Mouse (Mus musculus) kidney, embryonic 16.5 days (tissue): ENCODE results near the gene Capn8. TPM values are rescaled to one million over a fixed set of nuclear protein-coding genes. Genes with fewer than 3 reads are reported as not detected.

Experiments
- ATAC-seq: fragments of 200-750 bp; cut with Nextera tagmentation; 2 replicates; pipeline ENCODE4 v1.8.0; 2017; ENCODE audit warnings: moderate TSS enrichment; ENCODE audit not compliant: low FRiP score, low TSS enrichment
- H3K27ac ChIP-seq: fragments of 300-500 bp; sonication (generic); 2 replicates; pipeline ENCODE4 v1.5.1; 2014; ENCODE audit warnings: low read length
- H3K27me3 ChIP-seq: fragments of 300-500 bp; sonication (generic); 2 replicates; pipeline ENCODE4 v1.6.1; 2014; ENCODE audit warnings: low read length, control low read depth, mixed read lengths; ENCODE audit not compliant: insufficient read depth
- H3K36me3 ChIP-seq: fragments of 300-500 bp; sonication (generic); 2 replicates; pipeline ENCODE4 v1.6.1; 2014; ENCODE audit warnings: low read length, control low read depth, mixed read lengths; ENCODE audit not compliant: insufficient read depth
- H3K4me1 ChIP-seq: fragments of 300-500 bp; sonication (generic); 2 replicates; pipeline ENCODE4 v1.6.1; 2014; ENCODE audit warnings: low read length, control low read depth, mixed read lengths; ENCODE audit not compliant: insufficient read depth
- H3K4me2 ChIP-seq: fragments of 300-500 bp; sonication (generic); replicated peaks from 2 replicates; pipeline ENCODE4 v1.6.1; 2014; ENCODE audit warnings: low read depth, low read length
- H3K4me3 ChIP-seq: fragments of 300-500 bp; sonication (generic); 2 replicates; pipeline ENCODE4 v1.5.1; 2014; ENCODE audit warnings: mild to moderate bottlenecking, low read length
- H3K9ac ChIP-seq: fragments of 300-500 bp; sonication (generic); replicated peaks from 2 replicates; pipeline ENCODE4 v1.6.1; 2014; ENCODE audit warnings: low read length
- H3K9me3 ChIP-seq: fragments of 300-500 bp; sonication (generic); 2 replicates; pipeline ENCODE4 v1.6.1; 2016; ENCODE audit warnings: low read length, control low read depth
- WGBS: fragments of 180-500 bp; shearing (Covaris S2); extraction: QIAGEN DNeasy Blood & Tissue Kit; methylation state at CpG from one replicate; pipeline ENCODE4 v1.1.7; 2014; 5-methylcytosine and 5-hydroxymethylcytosine counted together
- polyA plus RNA-seq: library from polyadenylated mRNA; unstranded; fragments of >200 nt; fragmentation: Nextera tagmentation; extraction: Ambion mirVana; gene quantifications from 2 replicates; pipeline ENCODE4 v1.2.1, GENCODE M21; 2015

The Capn8 gene
- polyA plus RNA-seq, 1 experiment from 2014 or later, result not detected

DNA sequence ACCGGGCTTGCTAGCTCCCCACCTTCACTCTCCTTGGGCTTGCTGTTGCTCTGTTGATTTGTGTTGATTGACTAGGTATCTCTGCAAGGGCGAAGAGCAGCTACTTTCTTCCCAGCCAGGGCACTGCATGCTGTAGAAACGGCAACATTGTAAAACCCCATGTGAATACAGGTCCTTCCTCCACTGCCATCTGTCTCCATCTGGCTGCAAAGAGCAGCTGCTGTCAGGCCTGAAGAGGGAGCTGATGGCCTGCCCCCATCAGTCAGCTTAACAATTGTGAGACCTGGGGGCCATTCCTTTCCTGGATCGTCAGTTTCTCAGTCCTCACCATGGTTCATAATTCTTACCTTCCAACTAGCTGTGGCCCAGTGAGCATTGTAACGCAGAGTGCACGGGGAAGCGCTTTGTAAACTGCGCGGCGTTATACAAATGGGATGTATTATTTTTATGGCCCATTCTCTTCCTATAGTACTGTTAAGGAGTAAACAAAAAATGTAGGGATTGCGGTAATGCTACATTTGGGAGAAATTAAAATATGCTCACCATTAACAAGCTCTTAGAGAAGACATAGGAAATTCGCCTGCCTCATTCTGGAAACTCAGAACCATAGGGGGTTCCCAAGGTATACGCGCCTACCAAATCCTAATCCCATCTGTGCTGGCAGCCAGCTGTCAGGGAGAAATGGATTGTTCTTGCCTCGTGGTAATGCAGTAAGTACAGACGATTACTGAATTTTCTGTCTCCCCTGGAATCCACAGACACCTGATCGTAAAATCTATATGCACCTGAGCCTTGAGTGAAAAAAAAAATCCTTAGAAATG, 40.7 kb downstream of the Capn8 start:
- H3K9ac ChIP-seq, result no peak overlapping the region

DNA sequence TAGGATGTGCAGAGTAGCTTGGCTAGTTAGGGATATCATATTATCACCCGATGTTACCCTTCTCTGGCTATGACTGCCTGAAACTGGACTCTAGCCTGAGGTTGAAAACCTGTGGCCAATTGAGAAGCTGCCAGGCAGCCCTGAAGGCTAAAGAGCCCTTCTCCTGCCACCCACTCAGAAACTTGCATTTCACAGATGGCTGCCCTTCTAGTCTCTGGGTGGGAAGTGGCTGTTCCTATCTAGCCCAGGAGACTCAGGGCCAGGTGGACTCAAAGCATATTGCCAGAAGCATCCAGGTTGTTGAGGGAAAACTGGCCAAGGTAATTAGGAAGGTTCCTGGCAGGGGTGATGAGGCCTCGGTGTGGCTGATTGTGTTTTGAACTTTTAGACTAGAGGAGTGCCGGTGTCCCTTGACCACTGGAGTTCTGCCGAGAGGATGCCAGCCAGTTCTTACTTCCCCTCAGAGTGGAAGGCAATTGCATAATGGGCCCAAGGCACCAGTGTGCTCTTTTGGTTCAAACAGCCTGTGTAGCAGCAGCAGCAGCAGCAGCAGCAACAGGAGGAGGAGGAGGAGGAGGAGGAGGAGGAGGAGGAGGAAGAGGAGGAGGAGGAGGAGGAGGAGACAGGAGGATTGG, 45.0 kb downstream of the Capn8 start:
- no peak overlapping the region for H3K4me3 ChIP-seq
- ATAC-seq, result no peak

More for the DNA sequence above, 40.7 kb downstream of the Capn8 start:
- no peak overlapping the region for H3K27ac ChIP-seq
- no peaks in the 10 kb centered on the region for H3K36me3 ChIP-seq
- no peak overlapping the region for H3K4me3 ChIP-seq
- WGBS, result 76% methylated on average over 17 of the region's 17 CpGs
- ATAC-seq, result no peak
- no peaks in the 10 kb centered on the region for H3K27me3 ChIP-seq
- no peaks in the 10 kb centered on the region for H3K4me1 ChIP-seq
- H3K9me3 ChIP-seq, result no peaks in the 10 kb centered on the region; the same call in 1 of the 2 replicates
- no peak overlapping the region for H3K4me2 ChIP-seq

DNA sequence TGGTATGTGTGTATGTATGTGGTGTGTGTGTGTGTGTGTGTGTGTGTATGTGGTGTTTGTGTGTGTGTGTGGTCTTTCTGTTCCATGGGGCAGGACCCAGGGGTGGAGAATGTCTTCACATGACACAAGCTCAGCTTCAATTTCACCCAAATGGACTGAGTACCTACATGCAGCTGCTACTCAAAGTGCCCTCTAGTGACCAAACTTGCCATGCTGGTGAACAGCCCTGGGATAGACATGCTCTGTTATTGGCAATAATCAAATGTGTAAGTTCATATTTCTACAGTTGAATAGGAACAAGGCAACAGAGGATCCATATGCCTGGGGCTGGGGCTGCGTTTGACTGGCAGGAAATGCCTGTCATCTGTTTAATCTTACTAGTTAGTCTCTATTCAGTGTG, 50.7 kb downstream of the Capn8 start:
- H3K4me1 ChIP-seq, result 0 out of 2 replicates have a peak, but pooled peaks cover 9% of the 10 kb centered on the region
- H3K27ac ChIP-seq, result no peak overlapping the region
- WGBS, result 60% methylated on average over 1 of the region's 1 CpGs
- H3K27me3 ChIP-seq, result no peaks in the 10 kb centered on the region
- H3K4me2 ChIP-seq, result no peak overlapping the region
- H3K9ac ChIP-seq, result no peak overlapping the region
- H3K4me3 ChIP-seq, result no peak overlapping the region
- H3K9me3 ChIP-seq, result no peaks in the 10 kb centered on the region
- no peak for ATAC-seq
- H3K36me3 ChIP-seq, result no peaks in the 10 kb centered on the region

More for the DNA sequence above, 45.0 kb downstream of the Capn8 start:
- Histone ChIP-seq H3K36me3 (no peaks in the 10 kb centered on the region), H3K4me2 (no peak overlapping the region), H3K9me3 (no peaks in the 10 kb centered on the region), H3K9ac (no peak overlapping the region), H3K27ac (no peak overlapping the region), H3K4me1 (no peaks in the 10 kb centered on the region), H3K27me3 (no peaks in the 10 kb centered on the region)
- 42% methylated on average over 4 of the region's 4 CpGs for WGBS

DNA sequence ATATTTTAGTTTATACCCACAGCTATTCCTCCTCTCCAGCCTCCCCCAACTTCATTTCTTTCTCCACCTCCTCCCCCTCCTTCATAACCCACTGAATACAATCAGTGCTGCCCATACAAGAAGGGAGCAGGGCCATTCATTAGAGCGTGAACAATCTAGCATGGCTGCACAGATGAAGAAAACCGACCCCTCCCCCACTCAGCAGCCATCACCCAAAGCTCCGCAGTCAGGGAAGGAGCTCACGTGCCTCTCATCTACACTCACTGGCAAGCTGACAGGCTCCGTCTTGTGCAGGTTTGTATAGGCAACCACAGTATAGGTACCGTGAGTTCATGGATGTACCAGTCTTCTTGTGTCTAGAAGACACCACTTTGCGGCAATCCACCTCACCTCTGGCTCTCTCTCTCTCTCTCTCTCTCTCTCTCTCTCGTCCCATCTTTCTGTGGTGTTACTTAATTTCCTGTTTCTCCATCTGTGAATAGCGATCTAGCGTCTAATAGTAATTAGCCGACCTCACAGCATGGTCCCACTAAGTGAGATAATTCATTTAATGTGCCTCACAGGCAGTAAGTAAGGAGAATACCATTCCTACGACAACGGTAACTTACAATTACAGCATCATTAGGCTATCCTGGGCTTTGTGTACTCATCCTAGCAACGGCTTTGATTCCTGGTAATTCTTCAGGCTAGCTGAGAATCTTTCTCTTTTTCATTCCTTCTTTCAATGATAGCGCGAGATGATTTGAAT, 53.6 kb downstream of the Capn8 start:
- no peaks in the 10 kb centered on the region for H3K27me3 ChIP-seq
- peak; percentile 72; the same call in 1 of the 2 replicates for ATAC-seq
- H3K4me1 ChIP-seq, result peaks cover 17% of the 10 kb centered on the region; the same call in 1 of the 2 replicates
- no peaks in the 10 kb centered on the region for H3K9me3 ChIP-seq
- no peak overlapping the region for H3K4me3 ChIP-seq
- WGBS, result 69% methylated on average over 16 of the region's 16 CpGs
- no peak overlapping the region for H3K4me2 ChIP-seq
- H3K27ac ChIP-seq, result no peak overlapping the region
- H3K9ac ChIP-seq, result no peak overlapping the region
- no peaks in the 10 kb centered on the region for H3K36me3 ChIP-seq

DNA sequence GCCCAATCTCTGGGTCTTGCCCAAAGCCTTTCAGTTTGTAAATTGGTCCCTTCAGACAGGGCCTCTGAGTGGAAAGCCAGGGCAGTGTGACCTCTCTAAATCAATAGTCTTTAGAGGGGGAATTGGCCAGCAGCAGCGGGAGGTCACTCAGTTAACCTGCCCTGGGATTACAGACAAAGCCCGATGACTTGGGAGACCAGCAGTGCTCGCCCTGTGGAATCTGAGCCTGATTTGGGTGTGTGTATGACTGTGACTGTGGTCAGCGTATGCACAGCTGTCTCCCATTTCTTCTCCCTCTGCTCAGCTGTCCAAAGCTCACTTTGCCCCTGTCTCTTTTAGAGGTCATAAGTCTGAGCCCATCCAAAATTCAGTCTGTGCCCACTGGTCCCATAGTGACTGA, 55.7 kb downstream of the Capn8 start:
- WGBS, result 45% methylated on average over 4 of the region's 4 CpGs
- ATAC-seq, result no peak

DNA sequence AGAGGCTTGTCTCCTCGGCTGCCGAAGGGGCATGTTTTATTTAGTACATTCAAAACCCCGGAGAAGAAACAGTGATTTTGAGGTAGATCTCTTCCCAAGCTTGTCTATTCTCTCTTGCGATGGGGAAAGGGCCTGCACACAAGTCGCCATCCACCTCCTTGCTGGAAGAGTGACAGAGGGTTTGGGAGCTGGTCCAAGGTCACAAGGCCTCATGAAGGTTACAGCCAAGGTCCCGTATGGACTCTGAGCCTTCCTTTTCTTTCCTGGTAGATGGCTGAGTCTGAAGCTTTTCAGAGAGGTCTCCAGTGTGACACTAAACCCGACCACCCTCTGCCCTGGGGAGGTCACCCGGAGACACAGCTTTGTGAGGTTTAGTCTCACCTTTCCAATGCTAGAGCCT, 56.4 kb downstream of the Capn8 start:
- Histone ChIP-seq H3K4me2 (no peak overlapping the region), H3K4me3 (no peak overlapping the region), H3K27me3 (no peaks in the 10 kb centered on the region), H3K36me3 (no peaks in the 10 kb centered on the region), H3K9me3 (no peaks in the 10 kb centered on the region), H3K9ac (no peak overlapping the region), H3K27ac (no peak overlapping the region), H3K4me1 (peaks cover 17% of the 10 kb centered on the region; the same call in 1 of the 2 replicates)
- WGBS, result 66% methylated on average over 8 of the region's 8 CpGs
- no peak for ATAC-seq

More for the DNA sequence above, 55.7 kb downstream of the Capn8 start:
- no peak overlapping the region for H3K27ac ChIP-seq
- H3K9ac ChIP-seq, result no peak overlapping the region
- peaks cover 17% of the 10 kb centered on the region; the same call in 1 of the 2 replicates for H3K4me1 ChIP-seq
- H3K9me3 ChIP-seq, result no peaks in the 10 kb centered on the region
- no peaks in the 10 kb centered on the region for H3K27me3 ChIP-seq
- H3K4me2 ChIP-seq, result no peak overlapping the region
- no peak overlapping the region for H3K4me3 ChIP-seq
- no peaks in the 10 kb centered on the region for H3K36me3 ChIP-seq

DNA sequence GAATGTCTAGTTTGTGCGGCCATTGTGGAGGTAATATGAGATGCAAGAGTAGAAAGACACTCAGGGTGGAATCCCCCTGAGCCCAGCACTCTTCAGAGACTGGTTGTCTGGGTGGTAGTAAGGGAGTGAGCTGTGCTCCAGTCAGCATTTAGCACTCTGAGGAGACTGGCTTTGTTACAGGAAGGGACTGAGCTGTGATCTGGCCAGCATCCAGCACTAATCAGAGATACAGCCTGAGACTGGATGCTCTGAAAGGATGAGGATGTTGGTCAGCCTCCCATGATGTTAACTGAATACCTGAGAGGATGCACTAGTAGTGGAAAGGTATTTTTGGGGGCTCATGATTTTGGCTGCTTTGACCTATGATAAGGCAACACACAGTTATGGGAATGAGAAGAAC, 61.4 kb downstream of the Capn8 start:
- H3K9ac ChIP-seq, result no peak overlapping the region
- peaks cover 2% of the 10 kb centered on the region; the same call in 1 of the 2 replicates for H3K4me1 ChIP-seq
- no peak overlapping the region for H3K4me3 ChIP-seq
- 51% methylated on average over 1 of the region's 1 CpGs for WGBS
- no peaks in the 10 kb centered on the region for H3K27me3 ChIP-seq
- no peaks in the 10 kb centered on the region for H3K36me3 ChIP-seq
- ATAC-seq, result no peak
- H3K27ac ChIP-seq, result no peak overlapping the region
- no peaks in the 10 kb centered on the region for H3K9me3 ChIP-seq
- no peak overlapping the region for H3K4me2 ChIP-seq

DNA sequence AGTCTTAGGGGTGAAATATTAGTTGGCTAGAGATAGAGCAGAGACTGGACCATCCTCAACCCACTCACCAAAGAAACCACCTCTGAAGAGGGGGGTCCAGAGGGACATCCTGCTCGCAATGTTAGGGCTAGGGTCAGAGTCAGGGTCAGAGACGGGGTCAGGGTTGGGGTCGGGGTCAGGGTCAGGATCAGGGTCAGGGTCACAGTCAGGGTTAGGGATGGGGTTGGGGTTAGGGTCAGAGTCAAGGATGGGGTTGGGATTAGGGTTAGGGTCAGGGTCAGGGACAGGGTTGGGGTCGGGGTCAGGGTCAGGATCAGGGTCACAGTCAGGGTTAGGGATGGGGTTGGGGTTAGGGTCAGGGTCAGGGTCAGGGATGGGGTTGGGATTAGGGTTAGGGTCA, 64.4 kb downstream of the Capn8 start:
- no peak overlapping the region for H3K4me2 ChIP-seq
- H3K9me3 ChIP-seq, result no peaks in the 10 kb centered on the region
- no peaks in the 10 kb centered on the region for H3K36me3 ChIP-seq
- H3K4me1 ChIP-seq, result no peaks in the 10 kb centered on the region
- WGBS, result 90% methylated on average over 4 of the region's 4 CpGs
- H3K27ac ChIP-seq, result no peak overlapping the region
- H3K27me3 ChIP-seq, result no peaks in the 10 kb centered on the region
- no peak for ATAC-seq
- no peak overlapping the region for H3K4me3 ChIP-seq
- no peak overlapping the region for H3K9ac ChIP-seq

DNA sequence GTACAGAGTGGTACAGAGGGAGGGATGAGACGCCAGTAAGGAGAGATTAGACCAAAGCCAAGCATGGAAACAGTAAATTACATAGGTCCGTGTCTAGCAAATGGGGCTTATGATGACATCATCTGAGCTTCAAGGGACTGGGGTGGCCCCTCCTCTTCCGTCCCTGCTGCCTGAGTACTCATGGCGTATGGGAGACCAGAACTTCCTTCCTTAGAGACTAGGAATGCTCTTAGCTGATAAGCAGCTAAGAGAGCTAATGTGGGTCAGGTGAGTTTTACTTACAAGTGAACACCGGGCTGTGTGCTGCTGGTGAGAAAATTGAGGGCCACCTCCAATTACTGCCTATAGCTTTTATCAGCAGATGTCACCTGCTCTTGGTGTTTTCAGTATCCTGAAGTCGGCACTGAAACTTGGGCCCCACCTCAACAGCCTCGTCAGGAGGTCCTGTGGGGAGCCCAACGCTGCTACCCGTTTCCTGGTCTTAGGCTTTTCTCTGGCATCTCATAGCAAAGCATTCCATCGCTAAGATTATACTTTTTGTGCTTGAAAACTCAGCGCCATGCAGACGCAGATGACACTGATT, 69.0 kb downstream of the Capn8 start:
- Histone ChIP-seq H3K4me1 (peaks cover 2% of the 10 kb centered on the region; the same call in 1 of the 2 replicates), H3K9me3 (no peaks in the 10 kb centered on the region), H3K27ac (no peak overlapping the region), H3K4me3 (no peak overlapping the region), H3K4me2 (no peak overlapping the region), H3K36me3 (no peaks in the 10 kb centered on the region), H3K9ac (no peak overlapping the region), H3K27me3 (no peaks in the 10 kb centered on the region)
- ATAC-seq, result no peak
- 81% methylated on average over 12 of the region's 12 CpGs for WGBS
